Mouse (Mus musculus) forebrain, embryonic 12.5 days (tissue): ENCODE results near the gene Gm34302. TPM values are rescaled to one million over a fixed set of nuclear protein-coding genes. Genes with fewer than 3 reads are reported as not detected.
A peak's percentile ranks its signal among the peaks of the same experiment; 100 is the strongest.
"Not testable (repeated sequence)": the region's sequence is repeated elsewhere in the genome, so short reads cannot be mapped to it uniquely, and the experiment has no call there.

Experiments
- ATAC-seq: fragments of 200-750 bp; cut with Nextera tagmentation; 2 replicates; pipeline ENCODE4 v1.8.0; 2017; ENCODE audit warnings: moderate TSS enrichment; ENCODE audit not compliant: low FRiP score
- H3K27ac ChIP-seq: fragments of 300-500 bp; sonication (generic); 2 replicates; pipeline ENCODE4 v1.5.1; 2016; ENCODE audit warnings: mild to moderate bottlenecking
- H3K27me3 ChIP-seq: fragments of 300-500 bp; sonication (generic); 2 replicates; pipeline ENCODE4 v1.6.1; 2016; ENCODE audit warnings: mild to moderate bottlenecking
- H3K36me3 ChIP-seq: fragments of 300-500 bp; sonication (generic); replicated peaks from 2 replicates; pipeline ENCODE4 v1.6.1; 2016; ENCODE audit warnings: mild to moderate bottlenecking
- H3K4me1 ChIP-seq: fragments of 300-500 bp; sonication (generic); 2 replicates; pipeline ENCODE4 v1.6.1; 2016
- H3K4me2 ChIP-seq: fragments of 300-500 bp; sonication (generic); 2 replicates; pipeline ENCODE4 v1.6.1; 2016; ENCODE audit warnings: mild to moderate bottlenecking, moderate library complexity
- H3K4me3 ChIP-seq: fragments of 300-500 bp; sonication (generic); replicated peaks from 2 replicates; pipeline ENCODE4 v1.5.1; 2016; ENCODE audit warnings: mild to moderate bottlenecking
- H3K9ac ChIP-seq: fragments of 300-500 bp; sonication (generic); 2 replicates; pipeline ENCODE4 v1.6.1; 2016; ENCODE audit warnings: mild to moderate bottlenecking
- H3K9me3 ChIP-seq: fragments of 300-500 bp; sonication (generic); 2 replicates; pipeline ENCODE4 v1.6.1; 2016
- WGBS: fragments of 180-500 bp; shearing (Covaris S2); methylation state at CpG from one replicate; pipeline ENCODE4 v1.1.7; 2016; 5-methylcytosine and 5-hydroxymethylcytosine counted together
- polyA plus RNA-seq: library from polyadenylated mRNA; unstranded; fragments of >200 nt; fragmentation: Nextera tagmentation; extraction: Ambion mirVana; gene quantifications from 2 replicates; pipeline ENCODE4 v1.2.1, GENCODE M21; 2016

The Gm34302 gene
- not detected in 2 replicates for polyA plus RNA-seq

GRCm38 (mm10) chr3:63483726-63484125 lies at the start of gene Gm34302:
Gm34302 (minus strand) TSS chr3:63483879.
- H3K4me3 ChIP-seq = no peak within 1 kb of the TSS
- H3K9ac ChIP-seq = no peak within 1 kb of the TSS
- no peak within 1 kb of the TSS for H3K4me2 ChIP-seq
- H3K36me3 ChIP-seq = no peaks in the 10 kb centered on the region
- H3K4me1 ChIP-seq = no peaks in the 10 kb centered on the region
- H3K9me3 ChIP-seq = no peaks in the 10 kb centered on the region
- ATAC-seq = no peak
- no peak within 1 kb of the TSS for H3K27ac ChIP-seq
- no peaks in the 10 kb centered on the region for H3K27me3 ChIP-seq
- WGBS = 52% methylated on average over 1 of the region's 1 CpGs

GRCm38 (mm10) chr3:63531847-63532246 lies 48.2 kb upstream of the Gm34302 start:
- Histone ChIP-seq H3K4me2 (no peak overlapping the region), H3K9me3 (no peaks in the 10 kb centered on the region), H3K4me1 (no peaks in the 10 kb centered on the region), H3K4me3 (no peak overlapping the region), H3K27ac (no peak overlapping the region), H3K36me3 (no peaks in the 10 kb centered on the region), H3K9ac (no peak overlapping the region), H3K27me3 (no peaks in the 10 kb centered on the region)
- 33% methylated on average over 1 of the region's 1 CpGs for WGBS
- ATAC-seq = no peak

GRCm38 (mm10) chr3:63517681-63518080 lies 34.0 kb upstream of the Gm34302 start:
- H3K4me3 ChIP-seq = no peak overlapping the region
- H3K9me3 ChIP-seq = no peaks in the 10 kb centered on the region
- no peaks in the 10 kb centered on the region for H3K36me3 ChIP-seq
- ATAC-seq = no peak
- no peak overlapping the region for H3K9ac ChIP-seq
- WGBS = 93% methylated on average over 1 of the region's 1 CpGs
- no peaks in the 10 kb centered on the region for H3K4me1 ChIP-seq
- no peak overlapping the region for H3K27ac ChIP-seq
- no peak overlapping the region for H3K4me2 ChIP-seq
- H3K27me3 ChIP-seq = no peaks in the 10 kb centered on the region

GRCm38 (mm10) chr3:63516279-63516678 lies 32.6 kb upstream of the Gm34302 start:
- H3K4me2 ChIP-seq, H3K9ac ChIP-seq, H3K36me3 ChIP-seq, H3K27ac ChIP-seq, H3K9me3 ChIP-seq, H3K4me1 ChIP-seq, H3K27me3 ChIP-seq, H3K4me3 ChIP-seq: not testable (repeated sequence)
- ATAC-seq = peak; percentile 46; the same call in 1 of the 2 replicates
- WGBS = 91% methylated on average over 3 of the region's 3 CpGs

DNA sequence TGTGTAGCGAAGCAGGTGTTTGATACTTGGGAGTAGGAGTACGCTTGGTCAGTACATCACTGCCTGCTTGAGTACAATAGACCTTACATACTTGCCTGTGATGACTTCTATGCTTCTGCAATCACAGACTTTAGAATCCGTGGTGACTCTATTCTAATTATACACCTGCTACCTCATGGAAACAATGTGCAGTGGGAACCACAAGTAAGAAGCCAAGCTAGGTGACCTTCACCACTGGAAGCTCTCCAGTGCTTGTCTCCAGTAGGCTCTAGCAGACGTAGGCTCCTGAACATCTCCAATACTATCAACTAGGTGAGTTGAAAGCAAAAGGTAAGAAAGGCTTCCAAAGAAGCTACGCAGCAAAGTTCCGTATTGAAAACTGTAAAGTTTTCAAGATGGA lies 27.6 kb upstream of the Gm34302 start:
- Histone ChIP-seq H3K4me2 (no peak overlapping the region), H3K4me3 (no peak overlapping the region), H3K36me3 (no peaks in the 10 kb centered on the region), H3K9me3 (no peaks in the 10 kb centered on the region), H3K27me3 (no peaks in the 10 kb centered on the region), H3K4me1 (no peaks in the 10 kb centered on the region), H3K9ac (no peak overlapping the region), H3K27ac (no peak overlapping the region)
- WGBS = 92% methylated on average over 6 of the region's 6 CpGs
- no peak for ATAC-seq

GRCm38 (mm10) chr3:63509484-63509883 lies 25.8 kb upstream of the Gm34302 start:
- 91% methylated on average over 2 of the region's 2 CpGs for WGBS

DNA sequence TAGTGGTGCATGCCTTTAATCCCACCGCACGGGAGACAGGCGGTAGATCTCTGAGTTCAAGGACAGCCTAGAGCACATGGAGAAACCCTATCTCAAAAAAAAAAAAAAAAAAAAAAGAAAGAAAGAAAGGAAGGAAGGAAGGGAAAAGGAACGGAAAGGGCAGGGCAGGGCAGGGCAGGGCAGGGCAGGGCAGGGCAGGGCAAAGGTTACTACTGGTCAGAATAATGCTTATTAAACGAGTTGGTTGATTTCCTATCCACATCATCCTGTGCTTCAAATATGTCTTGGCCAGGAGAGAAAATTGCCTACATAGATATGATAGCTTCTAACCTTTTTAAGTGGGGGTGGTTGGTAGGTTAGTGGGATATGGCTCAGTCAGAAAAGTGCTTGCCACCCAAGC lies 25.2 kb upstream of the Gm34302 start:
- no peaks in the 10 kb centered on the region for H3K27me3 ChIP-seq
- no peak overlapping the region for H3K4me3 ChIP-seq
- no peak overlapping the region for H3K9ac ChIP-seq
- H3K9me3 ChIP-seq = no peaks in the 10 kb centered on the region
- H3K4me1 ChIP-seq = no peaks in the 10 kb centered on the region
- no peak overlapping the region for H3K4me2 ChIP-seq
- WGBS = 86% methylated on average over 5 of the region's 5 CpGs
- ATAC-seq = no peak
- H3K27ac ChIP-seq = no peak overlapping the region
- H3K36me3 ChIP-seq = no peaks in the 10 kb centered on the region

More at GRCm38 (mm10) chr3:63509484-63509883, 25.8 kb upstream of the Gm34302 start:
- Histone ChIP-seq H3K4me3 (no peak overlapping the region), H3K9ac (no peak overlapping the region), H3K9me3 (no peaks in the 10 kb centered on the region), H3K4me1 (no peaks in the 10 kb centered on the region), H3K4me2 (no peak overlapping the region), H3K27ac (no peak overlapping the region), H3K36me3 (no peaks in the 10 kb centered on the region), H3K27me3 (no peaks in the 10 kb centered on the region)
- no peak for ATAC-seq

GRCm38 (mm10) chr3:63504433-63504832 lies 20.8 kb upstream of the Gm34302 start:
- 90% methylated on average over 5 of the region's 5 CpGs for WGBS
- Histone ChIP-seq H3K4me1 (no peaks in the 10 kb centered on the region), H3K9ac (no peak overlapping the region), H3K4me2 (no peak overlapping the region), H3K27ac (no peak overlapping the region), H3K27me3 (no peaks in the 10 kb centered on the region), H3K4me3 (no peak overlapping the region), H3K9me3 (no peaks in the 10 kb centered on the region), H3K36me3 (no peaks in the 10 kb centered on the region)
- ATAC-seq = no peak

- Histone ChIP-seq H3K27me3 (no peaks in the 10 kb centered on the region), H3K4me1 (no peaks in the 10 kb centered on the region), H3K4me3 (no peak overlapping the region), H3K27ac (no peak overlapping the region), H3K36me3 (no peaks in the 10 kb centered on the region), H3K9me3 (no peaks in the 10 kb centered on the region), H3K9ac (no peak overlapping the region), H3K4me2 (no peak overlapping the region)
- 72% methylated on average over 5 of the region's 5 CpGs for whole genome bisulfite sequencing
- ATAC-seq = no peak
Observed at GRCm38 (mm10) chr3:63494625-63495382, 11.1 kb upstream of the Gm34302 start.

DNA sequence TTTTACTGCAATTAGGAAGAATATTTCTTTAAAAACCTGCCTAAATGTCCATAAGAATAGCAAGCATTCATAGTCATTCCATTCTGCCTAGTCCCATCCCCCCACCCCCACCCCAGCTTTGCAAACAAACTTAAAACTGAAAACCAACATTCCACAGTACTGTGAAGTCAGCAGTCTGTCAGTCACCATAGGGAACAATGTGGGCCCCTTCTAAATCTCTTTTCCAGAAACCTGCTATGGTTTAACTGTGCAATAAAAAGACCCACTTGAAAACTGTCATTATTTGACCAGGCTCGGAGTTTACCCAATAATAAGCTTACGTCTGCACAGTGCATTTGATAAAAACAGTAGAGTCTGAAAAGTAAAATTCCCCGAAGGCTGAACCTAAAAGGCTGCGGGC lies 9.9 kb upstream of the Gm34302 start:
- H3K27ac ChIP-seq = no peak overlapping the region
- no peaks in the 10 kb centered on the region for H3K9me3 ChIP-seq
- no peaks in the 10 kb centered on the region for H3K36me3 ChIP-seq
- 50% methylated on average over 4 of the region's 4 CpGs for WGBS
- H3K4me2 ChIP-seq = no peak overlapping the region
- no peaks in the 10 kb centered on the region for H3K27me3 ChIP-seq
- ATAC-seq = no peak
- H3K9ac ChIP-seq = no peak overlapping the region
- H3K4me1 ChIP-seq = no peaks in the 10 kb centered on the region
- H3K4me3 ChIP-seq = no peak overlapping the region

DNA sequence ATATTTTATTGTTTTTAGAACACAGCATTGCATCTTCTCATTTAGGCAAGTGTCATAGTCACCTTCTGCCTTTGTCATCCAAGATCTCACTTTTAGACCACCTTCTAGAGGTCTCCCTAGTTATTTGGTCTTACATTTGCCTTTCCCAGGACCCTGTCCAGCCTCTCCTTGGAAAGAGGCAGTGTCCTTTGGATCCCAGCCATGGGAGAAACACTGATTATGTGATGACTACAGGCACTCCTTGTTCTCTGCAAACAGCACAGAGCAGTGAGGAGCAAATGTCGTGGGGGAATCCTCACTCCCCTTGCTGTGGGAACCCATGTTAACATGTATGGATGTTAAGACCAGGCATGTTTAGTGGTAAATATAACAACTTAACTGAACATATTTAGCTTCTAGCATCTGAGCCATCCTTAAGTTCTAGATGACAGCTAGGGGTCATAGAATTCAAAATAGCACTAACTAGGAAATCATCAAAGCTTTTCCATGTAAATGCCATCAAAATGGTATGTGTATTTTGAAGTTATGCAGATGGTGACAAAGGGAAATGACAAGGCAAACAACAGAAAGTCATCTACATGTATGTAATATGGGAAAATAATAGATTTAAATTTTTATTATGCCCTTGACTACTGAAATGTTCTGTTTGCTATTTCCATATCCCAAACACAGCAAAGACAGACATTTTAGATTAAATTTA lies 43.1 kb downstream of the Gm34302 start:
- Histone ChIP-seq H3K9me3 (peaks cover 5% of the 10 kb centered on the region; the same call in 1 of the 2 replicates), H3K4me2 (no peak overlapping the region), H3K4me3 (no peak overlapping the region), H3K27me3 (no peaks in the 10 kb centered on the region), H3K4me1 (no peaks in the 10 kb centered on the region), H3K9ac (no peak overlapping the region), H3K36me3 (no peaks in the 10 kb centered on the region), H3K27ac (no peak overlapping the region)
- ATAC-seq = no peak
- 84% methylated on average over 1 of the region's 1 CpGs for WGBS

DNA sequence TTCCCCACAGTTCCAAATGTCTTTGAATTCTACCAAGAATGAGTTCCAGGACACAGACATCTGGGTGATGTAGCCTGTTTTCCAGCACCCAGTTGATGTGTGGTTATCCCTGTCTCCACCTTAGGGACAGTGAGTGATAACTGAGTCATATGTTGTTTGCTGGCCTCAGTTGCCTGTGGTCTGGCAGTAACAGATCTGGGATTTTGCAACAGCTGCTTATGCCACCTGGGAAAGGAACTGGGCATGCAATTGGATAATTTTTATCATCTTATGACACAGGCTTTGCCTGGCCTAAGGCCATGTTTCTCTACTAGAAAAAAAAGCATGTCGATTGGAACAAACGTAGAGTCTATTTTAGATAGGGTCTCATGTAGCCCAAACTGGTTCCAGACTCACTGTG lies 43.9 kb downstream of the Gm34302 start:
- WGBS = 82% methylated on average over 2 of the region's 2 CpGs
- no peak for ATAC-seq
- no peaks in the 10 kb centered on the region for H3K4me1 ChIP-seq
- no peak overlapping the region for H3K4me3 ChIP-seq
- no peaks in the 10 kb centered on the region for H3K27me3 ChIP-seq
- H3K9me3 ChIP-seq = peaks cover 5% of the 10 kb centered on the region; the same call in 1 of the 2 replicates
- H3K9ac ChIP-seq = no peak overlapping the region
- H3K4me2 ChIP-seq = no peak overlapping the region
- no peaks in the 10 kb centered on the region for H3K36me3 ChIP-seq
- no peak overlapping the region for H3K27ac ChIP-seq

GRCm38 (mm10) chr3:63438898-63439297 lies 44.8 kb downstream of the Gm34302 start:
- Histone ChIP-seq H3K4me1 (no peaks in the 10 kb centered on the region), H3K27ac (no peak overlapping the region), H3K36me3 (no peaks in the 10 kb centered on the region), H3K4me2 (no peak overlapping the region), H3K9ac (no peak overlapping the region), H3K9me3 (peaks cover 5% of the 10 kb centered on the region; the same call in 1 of the 2 replicates), H3K4me3 (no peak overlapping the region), H3K27me3 (no peaks in the 10 kb centered on the region)
- 85% methylated on average over 3 of the region's 3 CpGs for WGBS
- no peak for ATAC-seq
